Mouse (Mus musculus): ENCODE results near the gene Elf2. TPM values are rescaled to one million over a fixed set of nuclear protein-coding genes. Genes with fewer than 3 reads are reported as not detected.
"Not testable (repeated sequence)": the region's sequence is repeated elsewhere in the genome, so short reads cannot be mapped to it uniquely, and the experiment has no call there.

Gene Elf2
- polyA plus RNA-seq, 1 experiment from 2014 or later = 38.6 TPM

- 45% methylated on average over 5 of the region's 5 CpGs for WGBS
- TF ChIP-seq CTCF (IDR thresholded peaks at IDR 0.05; ENCODE audit: low read depth) = no peak
- no peaks in the 10 kb centered on the region; the same call in 1 of the 2 replicates for H3K4me1 ChIP-seq (replicated peaks; ENCODE audit: control insufficient read depth, insufficient read depth, low read length)
- H3K27ac ChIP-seq (ENCODE audit: low read depth, low read length) = peak overlapping the region; percentile 98
- H3K4me3 ChIP-seq (ENCODE audit: low read depth, low read length) = peak overlapping the region; percentile 87; the same call in 1 of the 2 replicates
- no peak for ATAC-seq
- H3K9me3 ChIP-seq (ENCODE audit: control insufficient read depth) = no peaks in the 10 kb centered on the region
- peak overlapping the region; percentile 95 for H3K4me2 ChIP-seq (replicated peaks; ENCODE audit: low read depth)
- no peak overlapping the region; the same call in 1 of the 2 replicates for H3K9ac ChIP-seq (ENCODE audit: low read depth, low read length)
- H3K36me3 ChIP-seq (ENCODE audit: control insufficient read depth, insufficient read depth) = no peaks in the 10 kb centered on the region
- no peaks in the 10 kb centered on the region for H3K27me3 ChIP-seq (replicated peaks; ENCODE audit: control insufficient read depth, insufficient read depth, low read length)
Observed at GRCm38 (mm10) chr3:51223556-51223955, 116.9 kb downstream of the Elf2 start.

DNA sequence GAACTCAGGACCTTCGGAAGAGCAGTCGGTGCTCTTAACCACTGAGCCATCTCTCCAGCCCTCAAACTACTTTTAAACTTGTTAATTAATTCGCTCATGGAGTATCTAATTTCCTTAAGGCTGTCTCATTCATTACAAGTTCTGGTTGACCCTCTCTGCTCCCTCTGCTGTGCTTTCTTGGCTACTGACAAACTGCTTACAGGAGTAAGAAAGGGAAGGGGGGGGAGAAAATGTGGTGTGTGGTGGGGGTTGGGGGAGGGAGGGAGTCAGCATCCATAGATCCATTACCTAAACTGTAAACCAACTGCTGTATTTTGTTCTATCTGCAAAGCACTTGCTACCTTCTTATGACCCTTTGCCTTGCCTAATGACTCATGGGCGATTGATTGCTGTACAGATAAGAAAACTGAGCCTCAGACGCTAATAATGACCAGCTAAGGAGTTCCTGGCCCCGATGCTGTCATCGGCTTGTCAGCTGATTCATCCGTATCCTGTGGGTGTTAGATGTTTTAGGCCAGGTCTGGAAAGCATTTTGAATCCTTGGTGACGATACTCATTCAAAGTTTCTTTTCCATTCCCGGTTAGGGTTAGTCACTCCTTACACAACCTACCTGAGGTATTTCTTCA is 117.5 kb downstream of the Elf2 start:
- TF ChIP-seq CTCF (IDR thresholded peaks at IDR 0.05; ENCODE audit: low read depth) = no peak
- H3K9me3 ChIP-seq (ENCODE audit: control insufficient read depth) = no peaks in the 10 kb centered on the region
- no peaks in the 10 kb centered on the region; the same call in 1 of the 2 replicates for H3K4me1 ChIP-seq (replicated peaks; ENCODE audit: control insufficient read depth, insufficient read depth, low read length)
- 0 out of 2 replicates have a peak overlapping the region, but pooled peaks have one; percentile 95 for H3K4me2 ChIP-seq (replicated peaks; ENCODE audit: low read depth)
- no peak overlapping the region for H3K9ac ChIP-seq (ENCODE audit: low read depth, low read length)
- peak overlapping the region; percentile 98; the same call in 1 of the 2 replicates for H3K27ac ChIP-seq (ENCODE audit: low read depth, low read length)
- H3K27me3 ChIP-seq (replicated peaks; ENCODE audit: control insufficient read depth, insufficient read depth, low read length) = no peaks in the 10 kb centered on the region
- H3K4me3 ChIP-seq (ENCODE audit: low read depth, low read length) = no peak overlapping the region
- H3K36me3 ChIP-seq (ENCODE audit: control insufficient read depth, insufficient read depth) = no peaks in the 10 kb centered on the region
- ATAC-seq = peak; percentile 10; the same call in 1 of the 2 replicates
- 51% methylated on average over 10 of the region's 10 CpGs for WGBS

- WGBS = 73% methylated on average over 6 of the region's 6 CpGs
- Histone ChIP-seq H3K9me3 (ENCODE audit: control insufficient read depth) (no peaks in the 10 kb centered on the region), H3K9ac (ENCODE audit: low read depth, low read length) (no peak overlapping the region), H3K4me2 (replicated peaks; ENCODE audit: low read depth) (no peak overlapping the region), H3K4me3 (ENCODE audit: low read depth, low read length) (no peak overlapping the region), H3K27me3 (replicated peaks; ENCODE audit: control insufficient read depth, insufficient read depth, low read length) (no peaks in the 10 kb centered on the region), H3K27ac (ENCODE audit: low read depth, low read length) (peak overlapping the region; percentile 98; the same call in 1 of the 2 replicates), H3K4me1 (replicated peaks; ENCODE audit: control insufficient read depth, insufficient read depth, low read length) (no peaks in the 10 kb centered on the region; the same call in 1 of the 2 replicates), H3K36me3 (ENCODE audit: control insufficient read depth, insufficient read depth) (no peaks in the 10 kb centered on the region)
- TF ChIP-seq CTCF (IDR thresholded peaks at IDR 0.05; ENCODE audit: low read depth) = no peak
- ATAC-seq = peak; percentile 31
Observed at GRCm38 (mm10) chr3:51222302-51222701, 118.2 kb downstream of the Elf2 start.

DNA sequence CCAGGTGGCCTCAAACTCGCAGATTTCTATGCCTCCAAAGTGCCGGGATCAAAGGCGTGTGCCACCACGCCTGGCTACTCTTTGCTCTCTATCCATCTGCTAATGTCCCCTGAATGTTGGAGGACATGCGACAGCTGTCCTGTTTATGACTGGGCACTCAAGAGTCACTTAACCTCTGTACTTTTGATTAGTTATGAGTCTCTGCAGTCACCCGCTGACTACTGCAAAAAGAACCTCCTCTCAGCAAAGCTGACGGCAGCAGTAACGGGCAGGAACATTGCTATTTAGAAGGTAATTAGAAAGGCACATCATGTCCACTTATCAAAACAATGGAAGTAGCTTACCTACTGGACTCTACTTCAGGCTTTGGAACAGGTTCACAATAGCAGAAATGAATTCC is 118.6 kb downstream of the Elf2 start:
- TF ChIP-seq CTCF (IDR thresholded peaks at IDR 0.05; ENCODE audit: low read depth) = no peak
- no peaks in the 10 kb centered on the region for H3K9me3 ChIP-seq (ENCODE audit: control insufficient read depth)
- peak overlapping the region; percentile 98 for H3K27ac ChIP-seq (ENCODE audit: low read depth, low read length)
- H3K4me2 ChIP-seq (replicated peaks; ENCODE audit: low read depth) = no peak overlapping the region
- H3K9ac ChIP-seq (ENCODE audit: low read depth, low read length) = no peak overlapping the region
- ATAC-seq = peak; percentile 64
- H3K27me3 ChIP-seq (replicated peaks; ENCODE audit: control insufficient read depth, insufficient read depth, low read length) = no peaks in the 10 kb centered on the region
- 34% methylated on average over 8 of the region's 8 CpGs for WGBS
- H3K4me3 ChIP-seq (ENCODE audit: low read depth, low read length) = no peak overlapping the region
- H3K36me3 ChIP-seq (ENCODE audit: control insufficient read depth, insufficient read depth) = no peaks in the 10 kb centered on the region
- no peaks in the 10 kb centered on the region for H3K4me1 ChIP-seq (replicated peaks; ENCODE audit: control insufficient read depth, insufficient read depth, low read length)

- WGBS = 38% methylated on average over 4 of the region's 4 CpGs
- Histone ChIP-seq H3K9me3 (ENCODE audit: control insufficient read depth) (no peaks in the 10 kb centered on the region), H3K4me2 (replicated peaks; ENCODE audit: low read depth) (no peak overlapping the region), H3K27me3 (replicated peaks; ENCODE audit: control insufficient read depth, insufficient read depth, low read length) (no peaks in the 10 kb centered on the region), H3K36me3 (ENCODE audit: control insufficient read depth, insufficient read depth) (no peaks in the 10 kb centered on the region), H3K27ac (ENCODE audit: low read depth, low read length) (0 out of 2 replicates have a peak overlapping the region, but pooled peaks have one; percentile 75), H3K9ac (ENCODE audit: low read depth, low read length) (no peak overlapping the region), H3K4me1 (replicated peaks; ENCODE audit: control insufficient read depth, insufficient read depth, low read length) (no peaks in the 10 kb centered on the region), H3K4me3 (ENCODE audit: low read depth, low read length) (no peak overlapping the region)
- no peak for ATAC-seq
- TF ChIP-seq CTCF (IDR thresholded peaks at IDR 0.05; ENCODE audit: low read depth) = no peak
Observed at GRCm38 (mm10) chr3:51220846-51221245, 119.6 kb downstream of the Elf2 start.

DNA sequence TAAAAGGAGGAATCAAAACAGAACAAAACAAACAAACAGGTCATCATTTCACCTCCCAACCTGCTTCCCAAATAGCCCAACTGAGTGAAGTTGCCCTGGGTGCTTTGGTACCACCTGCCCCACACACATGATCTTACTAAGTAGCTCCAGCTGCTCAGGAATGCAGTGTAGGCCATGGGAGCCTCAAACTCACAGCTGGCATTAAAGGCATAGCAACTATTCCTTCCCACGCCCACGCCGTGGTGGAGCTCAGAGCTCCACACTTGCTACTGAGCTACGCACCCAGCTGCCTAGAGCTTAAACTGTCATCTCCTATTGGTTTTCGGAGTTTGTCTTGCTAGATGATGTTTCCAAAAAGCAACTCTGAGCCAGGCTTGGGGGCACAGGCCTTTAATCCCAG is 121.2 kb downstream of the Elf2 start:
- WGBS = 94% methylated on average over 5 of the region's 5 CpGs

DNA sequence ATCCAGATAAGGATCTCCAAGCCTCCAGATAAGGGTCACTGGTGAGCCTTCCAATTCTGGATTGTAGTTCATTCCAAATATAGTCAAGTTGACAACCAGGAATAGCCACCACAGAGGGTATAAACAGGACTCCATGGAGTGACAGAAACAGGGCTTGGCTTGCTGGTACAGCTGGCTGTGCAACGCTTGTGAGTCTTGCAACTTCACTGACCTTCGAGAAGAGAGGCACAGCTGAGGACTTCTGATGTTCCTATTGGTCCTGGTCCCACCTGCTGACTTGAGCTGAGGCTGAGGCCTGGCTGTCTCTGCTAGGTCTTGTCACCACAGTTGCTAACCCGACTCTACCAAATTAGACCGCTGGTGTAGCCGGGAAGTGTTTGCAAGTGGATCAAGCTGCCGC is 122.1 kb downstream of the Elf2 start:
- H3K9ac ChIP-seq (ENCODE audit: low read depth, low read length); H3K4me3 ChIP-seq (ENCODE audit: low read depth, low read length); H3K27me3 ChIP-seq (replicated peaks; ENCODE audit: control insufficient read depth, insufficient read depth, low read length); H3K27ac ChIP-seq (ENCODE audit: low read depth, low read length); H3K4me1 ChIP-seq (replicated peaks; ENCODE audit: control insufficient read depth, insufficient read depth, low read length); H3K9me3 ChIP-seq (ENCODE audit: control insufficient read depth); H3K4me2 ChIP-seq (replicated peaks; ENCODE audit: low read depth); H3K36me3 ChIP-seq (ENCODE audit: control insufficient read depth, insufficient read depth); ATAC-seq: not testable (repeated sequence)
- WGBS = 82% methylated on average over 6 of the region's 6 CpGs

More for the DNA sequence above, 121.2 kb downstream of the Elf2 start:
- Histone ChIP-seq H3K27me3 (replicated peaks; ENCODE audit: control insufficient read depth, insufficient read depth, low read length) (no peaks in the 10 kb centered on the region), H3K9me3 (ENCODE audit: control insufficient read depth) (no peaks in the 10 kb centered on the region), H3K9ac (ENCODE audit: low read depth, low read length) (no peak overlapping the region), H3K36me3 (ENCODE audit: control insufficient read depth, insufficient read depth) (no peaks in the 10 kb centered on the region), H3K4me3 (ENCODE audit: low read depth, low read length) (no peak overlapping the region), H3K4me2 (replicated peaks; ENCODE audit: low read depth) (no peak overlapping the region), H3K4me1 (replicated peaks; ENCODE audit: control insufficient read depth, insufficient read depth, low read length) (no peaks in the 10 kb centered on the region), H3K27ac (ENCODE audit: low read depth, low read length) (no peak overlapping the region)
- no peak for TF ChIP-seq CTCF (IDR thresholded peaks at IDR 0.05; ENCODE audit: low read depth)
- no peak for ATAC-seq

- not testable (repeated sequence) for ATAC-seq; H3K4me2 ChIP-seq (replicated peaks; ENCODE audit: low read depth); H3K9me3 ChIP-seq (ENCODE audit: control insufficient read depth); H3K36me3 ChIP-seq (ENCODE audit: control insufficient read depth, insufficient read depth); H3K4me3 ChIP-seq (ENCODE audit: low read depth, low read length); H3K27ac ChIP-seq (ENCODE audit: low read depth, low read length); H3K9ac ChIP-seq (ENCODE audit: low read depth, low read length); H3K4me1 ChIP-seq (replicated peaks; ENCODE audit: control insufficient read depth, insufficient read depth, low read length); H3K27me3 ChIP-seq (replicated peaks; ENCODE audit: control insufficient read depth, insufficient read depth, low read length)
- 76% methylated on average over 5 of the region's 10 CpGs for WGBS
Observed at GRCm38 (mm10) chr3:51216351-51216750, 124.1 kb downstream of the Elf2 start.
